Mouse (Mus musculus) lung, embryonic 16.5 days (tissue): ENCODE data around the gene Wwc2. TPM values are rescaled to one million over a fixed set of nuclear protein-coding genes. Genes with fewer than 3 reads are reported as not detected.

ENCODE experiments used
- ATAC-seq: fragments of 200-750 bp; cut with Nextera tagmentation; 2 replicates; pipeline ENCODE4 v1.8.0; 2017; ENCODE audit warnings: low read depth, mild to moderate bottlenecking, moderate library complexity
- H3K27ac ChIP-seq: fragments of 300-500 bp; sonication (generic); 2 replicates; pipeline ENCODE4 v1.5.1; 2014; ENCODE audit warnings: mild to moderate bottlenecking, control low read depth, low read length
- H3K27me3 ChIP-seq: fragments of 300-500 bp; sonication (generic); 2 replicates; pipeline ENCODE4 v1.6.1; 2014; ENCODE audit warnings: low read depth, low read length, mixed read lengths; ENCODE audit not compliant: control insufficient read depth, insufficient read depth
- H3K36me3 ChIP-seq: fragments of 300-500 bp; sonication (generic); 2 replicates; pipeline ENCODE4 v1.6.1; 2014; ENCODE audit warnings: low read length; ENCODE audit not compliant: control insufficient read depth, insufficient read depth
- H3K4me1 ChIP-seq: fragments of 300-500 bp; sonication (generic); replicated peaks from 2 replicates; pipeline ENCODE4 v1.6.1; 2014; ENCODE audit warnings: low read length, mixed read lengths; ENCODE audit not compliant: control insufficient read depth, insufficient read depth
- H3K4me2 ChIP-seq: fragments of 300-500 bp; sonication (generic); 2 replicates; pipeline ENCODE4 v1.6.1; 2014; ENCODE audit warnings: low read depth, low read length, control low read depth
- H3K4me3 ChIP-seq: fragments of 300-500 bp; sonication (generic); 2 replicates; pipeline ENCODE4 v1.5.1; 2014; ENCODE audit warnings: mild to moderate bottlenecking, low read length, control low read depth
- H3K9ac ChIP-seq: fragments of 300-500 bp; sonication (generic); 2 replicates; pipeline ENCODE4 v1.6.1; 2014; ENCODE audit warnings: low read length, control low read depth
- H3K9me3 ChIP-seq: fragments of 300-500 bp; sonication (generic); 2 replicates; pipeline ENCODE4 v1.6.1; 2016; ENCODE audit warnings: low read length; ENCODE audit not compliant: control insufficient read depth
- WGBS: fragments of 180-500 bp; shearing (Covaris S2); extraction: QIAGEN DNeasy Blood & Tissue Kit; methylation state at CpG from one replicate; pipeline ENCODE4 v1.1.7; 2014; 5-methylcytosine and 5-hydroxymethylcytosine counted together
- polyA plus RNA-seq: library from polyadenylated mRNA; unstranded; fragments of >200 nt; fragmentation: Nextera tagmentation; extraction: Ambion mirVana; gene quantifications from 2 replicates; pipeline ENCODE4 v1.2.1, GENCODE M21; 2015

The Wwc2 gene
- polyA plus RNA-seq, 1 experiment from 2014 or later, result 12.6 TPM

GRCm38 (mm10) chr8:47936386-47936785 is 54.3 kb downstream of the Wwc2 start:
- ATAC-seq, result no peak
- Histone ChIP-seq H3K4me3 (no peak overlapping the region), H3K36me3 (no peaks in the 10 kb centered on the region), H3K4me1 (peaks cover 49% of the 10 kb centered on the region), H3K4me2 (no peak overlapping the region), H3K9me3 (no peaks in the 10 kb centered on the region), H3K27me3 (no peaks in the 10 kb centered on the region), H3K9ac (no peak overlapping the region), H3K27ac (no peak overlapping the region)
- 58% methylated on average over 9 of the region's 9 CpGs for WGBS

GRCm38 (mm10) chr8:47935461-47935860 is 55.3 kb downstream of the Wwc2 start:
- WGBS, result 83% methylated on average over 5 of the region's 5 CpGs
- no peak overlapping the region for H3K27ac ChIP-seq
- no peak overlapping the region for H3K9ac ChIP-seq
- no peaks in the 10 kb centered on the region for H3K9me3 ChIP-seq
- peaks cover 51% of the 10 kb centered on the region for H3K4me1 ChIP-seq
- no peak overlapping the region for H3K4me3 ChIP-seq
- H3K27me3 ChIP-seq, result no peaks in the 10 kb centered on the region
- H3K36me3 ChIP-seq, result no peaks in the 10 kb centered on the region
- no peak overlapping the region for H3K4me2 ChIP-seq
- no peak for ATAC-seq

GRCm38 (mm10) chr8:47933087-47933486 is 57.6 kb downstream of the Wwc2 start:
- Histone ChIP-seq H3K36me3 (no peaks in the 10 kb centered on the region), H3K27ac (no peak overlapping the region), H3K27me3 (no peaks in the 10 kb centered on the region), H3K4me2 (no peak overlapping the region), H3K9ac (no peak overlapping the region), H3K4me1 (peaks cover 42% of the 10 kb centered on the region), H3K4me3 (no peak overlapping the region), H3K9me3 (no peaks in the 10 kb centered on the region)
- no peak for ATAC-seq
- 84% methylated on average over 3 of the region's 3 CpGs for WGBS

GRCm38 (mm10) chr8:47932028-47932790 is 58.5 kb downstream of the Wwc2 start:
- peak overlapping the region; percentile 56 for H3K4me2 ChIP-seq
- peak overlapping the region; percentile 19; the same call in 1 of the 2 replicates for H3K9ac ChIP-seq

GRCm38 (mm10) chr8:47931371-47931770 is 59.4 kb downstream of the Wwc2 start:
- WGBS, result 70% methylated on average over 7 of the region's 7 CpGs

More at GRCm38 (mm10) chr8:47932028-47932790, 58.5 kb downstream of the Wwc2 start:
- 7% methylated on average over 16 of the region's 16 CpGs for WGBS
- H3K4me3 ChIP-seq, result peak overlapping the region; percentile 30
- peak; percentile 80 for ATAC-seq
- no peaks in the 10 kb centered on the region for H3K9me3 ChIP-seq
- H3K27ac ChIP-seq, result peak overlapping the region; percentile 89
- H3K36me3 ChIP-seq, result no peaks in the 10 kb centered on the region
- H3K4me1 ChIP-seq, result peaks cover 42% of the 10 kb centered on the region
- H3K27me3 ChIP-seq, result no peaks in the 10 kb centered on the region

GRCm38 (mm10) chr8:47929615-47930014 is 61.1 kb downstream of the Wwc2 start:
- Histone ChIP-seq H3K27ac (no peak overlapping the region), H3K27me3 (no peaks in the 10 kb centered on the region), H3K36me3 (no peaks in the 10 kb centered on the region), H3K4me2 (no peak overlapping the region), H3K9me3 (no peaks in the 10 kb centered on the region), H3K9ac (no peak overlapping the region), H3K4me1 (peaks cover 42% of the 10 kb centered on the region), H3K4me3 (no peak overlapping the region)
- ATAC-seq, result no peak
- WGBS, result 79% methylated on average over 12 of the region's 12 CpGs

More at GRCm38 (mm10) chr8:47931371-47931770, 59.4 kb downstream of the Wwc2 start:
- Histone ChIP-seq H3K9ac (no peak overlapping the region), H3K4me3 (no peak overlapping the region), H3K27ac (no peak overlapping the region), H3K4me1 (peaks cover 42% of the 10 kb centered on the region), H3K4me2 (no peak overlapping the region), H3K9me3 (no peaks in the 10 kb centered on the region), H3K36me3 (no peaks in the 10 kb centered on the region), H3K27me3 (no peaks in the 10 kb centered on the region)
- no peak for ATAC-seq

GRCm38 (mm10) chr8:47928604-47929185 is 62.0 kb downstream of the Wwc2 start:
- Histone ChIP-seq H3K4me2 (no peak overlapping the region), H3K9me3 (no peaks in the 10 kb centered on the region), H3K27ac (no peak overlapping the region), H3K4me3 (no peak overlapping the region), H3K27me3 (no peaks in the 10 kb centered on the region), H3K9ac (no peak overlapping the region), H3K36me3 (no peaks in the 10 kb centered on the region), H3K4me1 (peaks cover 46% of the 10 kb centered on the region)
- 77% methylated on average over 12 of the region's 12 CpGs for WGBS
- no peak for ATAC-seq

GRCm38 (mm10) chr8:47924921-47925320 is 65.8 kb downstream of the Wwc2 start:
- ATAC-seq, result peak; percentile 61
- Histone ChIP-seq H3K27ac (peak overlapping the region; percentile 86), H3K27me3 (no peaks in the 10 kb centered on the region), H3K4me3 (no peak overlapping the region), H3K9me3 (no peaks in the 10 kb centered on the region), H3K4me1 (peaks cover 30% of the 10 kb centered on the region), H3K36me3 (0 out of 2 replicates have a peak, but pooled peaks cover 4% of the 10 kb centered on the region), H3K4me2 (peak overlapping the region; percentile 19; the same call in 1 of the 2 replicates), H3K9ac (no peak overlapping the region)
- WGBS, result 37% methylated on average over 6 of the region's 6 CpGs

- ATAC-seq, result no peak
- 0 out of 2 replicates have a peak, but pooled peaks cover 5% of the 10 kb centered on the region for H3K36me3 ChIP-seq
- 46% methylated on average over 10 of the region's 10 CpGs for WGBS
- peaks cover 28% of the 10 kb centered on the region for H3K4me1 ChIP-seq
- H3K4me3 ChIP-seq, result no peak overlapping the region
- H3K9ac ChIP-seq, result no peak overlapping the region
- no peak overlapping the region for H3K27ac ChIP-seq
- H3K27me3 ChIP-seq, result no peaks in the 10 kb centered on the region
- no peaks in the 10 kb centered on the region for H3K9me3 ChIP-seq
- no peak overlapping the region for H3K4me2 ChIP-seq
Measured at GRCm38 (mm10) chr8:47922816-47923215, 67.9 kb downstream of the Wwc2 start.
